Mouse (Mus musculus) testis, postnatal 10 days (tissue): ENCODE results near the gene Smox.

Experiments used
- DNase-seq: peaks from one replicate; pipeline ENCODE4 v3.0.0; 2021; ENCODE audit warnings: low spot score

The Smox gene

GRCm38 (mm10) chr2:131551701-131552620 is 60.7 kb downstream of the Smox start:
- DNase-seq, result no peak

- DNase-seq, result no peak
Measured at GRCm38 (mm10) chr2:131552736-131553400, 61.6 kb downstream of the Smox start.

- DNase-seq, result peak; percentile 16
Measured at GRCm38 (mm10) chr2:131557896-131558295, 66.6 kb downstream of the Smox start.

- peak; percentile 32 for DNase-seq
Measured at GRCm38 (mm10) chr2:131560205-131560919, 69.1 kb downstream of the Smox start.

GRCm38 (mm10) chr2:131561344-131561870 is 70.1 kb downstream of the Smox start:
- no peak for DNase-seq

- DNase-seq, result peak; percentile 50
Measured at GRCm38 (mm10) chr2:131561891-131562585, 70.7 kb downstream of the Smox start, which contains the start of gene Adra1d. Adra1d (minus strand) TSS chr2:131562283.

- DNase-seq, result peak; percentile 77
Measured at GRCm38 (mm10) chr2:131562586-131563122, 71.4 kb downstream of the Smox start.
